Mouse (Mus musculus) CD4-positive naive resting alpha-beta T cell, adult 57 days (primary cell): ENCODE data around the gene Cpox. TPM values are rescaled to one million over a fixed set of nuclear protein-coding genes. Genes with fewer than 3 reads are reported as not detected.

Source experiments
- total RNA-seq: library from RNA; stranded (reverse); gene quantifications from one replicate; pipeline ENCODE4 v1.2.4, GENCODE M21; 2023

Cpox gene
- 11.1 TPM for total RNA-seq

DNA sequence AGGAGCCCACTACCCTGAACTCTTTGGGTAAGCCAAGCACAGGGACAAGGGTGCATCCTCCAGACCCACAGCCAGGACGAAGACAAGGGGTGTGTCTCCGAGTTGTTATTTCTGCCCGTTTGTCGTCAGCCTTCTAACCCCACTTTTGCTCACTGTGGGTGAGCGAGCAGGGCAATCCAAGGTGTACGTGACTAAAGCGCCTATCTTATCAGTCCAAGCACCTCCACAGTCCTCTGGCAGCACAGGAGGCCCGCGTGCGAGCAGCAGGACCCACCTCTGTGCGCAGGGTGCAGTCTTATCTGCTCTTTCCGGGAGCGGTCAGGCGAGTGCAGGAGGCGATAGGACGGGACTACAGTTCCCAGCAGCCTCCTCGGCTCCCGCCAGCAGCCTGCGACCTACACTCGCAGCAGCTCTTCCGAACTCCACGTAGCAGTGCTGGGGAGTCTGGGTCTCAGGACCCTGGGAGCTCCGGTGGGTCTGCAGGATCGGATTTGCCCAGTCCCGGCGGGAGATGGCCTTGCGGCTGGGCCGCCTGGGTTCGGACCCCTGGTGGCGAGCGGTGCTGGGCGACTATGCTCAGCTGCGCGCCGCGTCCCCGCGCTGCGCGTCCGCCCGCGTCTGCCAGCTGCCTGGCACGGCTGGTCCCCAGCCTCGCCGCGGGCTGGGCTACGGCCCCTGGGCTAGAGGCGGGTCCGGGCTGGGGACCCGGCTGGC is at the start of gene Cpox:
Gene Cpox, plus strand, starts transcription at position 376 of the 714 bp plus-strand sequence.

GRCm38 (mm10) chr16:58638689-58639175 is 31.4 kb upstream of the Cpox start, which contains the start of gene E330017A01Rik:
E330017A01Rik (minus strand) TSS chr16:58638739.

DNA sequence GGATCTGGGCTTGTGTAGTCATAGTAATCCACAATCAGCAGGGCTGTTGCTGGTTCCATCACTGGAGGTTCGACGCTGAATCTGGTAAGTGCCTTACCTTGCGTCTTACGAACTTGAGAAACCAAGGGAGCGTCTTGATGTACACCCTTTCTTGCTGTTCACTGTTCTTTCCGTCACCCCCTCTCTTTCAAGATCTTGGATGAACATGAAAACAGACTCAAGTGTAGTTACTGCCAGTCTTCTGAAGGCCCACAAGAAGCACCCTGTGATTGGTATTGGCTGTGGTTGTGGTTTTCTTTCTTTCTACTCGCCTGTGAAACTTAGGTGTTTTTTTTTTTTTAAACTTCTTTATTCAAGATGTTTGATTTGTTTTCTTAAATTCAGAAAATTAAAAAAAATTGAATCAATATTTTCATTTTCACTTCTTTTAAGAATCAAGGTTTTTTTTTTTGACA is 48.6 kb downstream of the Cpox start, which contains the start of gene Gpr15:
Gene Gpr15, minus strand, starts transcription at position 405 of the 455 bp plus-strand sequence.

GRCm38 (mm10) chr16:58727477-58728131 is 57.5 kb downstream of the Cpox start, which contains the start of gene Cldnd1:
Cldnd1 (plus strand) TSS chr16:58727910.

DNA sequence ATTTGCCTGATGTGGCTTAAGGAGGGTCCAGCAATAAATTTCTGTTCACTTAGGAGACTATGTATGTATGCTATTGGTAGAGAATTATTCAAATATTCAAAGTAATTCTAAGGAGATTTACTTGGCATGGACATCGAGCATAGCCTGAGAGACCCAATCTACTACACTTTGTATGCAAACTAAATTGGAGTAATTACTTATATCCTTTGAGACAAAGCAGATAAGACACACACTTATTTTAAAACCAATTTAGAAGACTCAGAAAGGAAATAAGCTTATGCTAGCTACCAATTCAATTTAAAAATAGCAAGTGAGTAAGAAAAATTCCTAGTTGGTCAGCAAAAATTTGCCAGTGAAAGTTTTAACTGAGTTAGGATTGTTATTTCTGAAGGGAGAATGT is 93.0 kb downstream of the Cpox start, which contains the start of gene Olfr172:
Gene Olfr172, minus strand, starts transcription at position 101 of the 400 bp plus-strand sequence.

Other genes starting within 250 kb of the Cpox start
- gene St3gal6, start 146.0 kb upstream of the Cpox start, total RNA-seq: 41.5 TPM
- not detected for gene Gm813, start 53.3 kb upstream of the Cpox start, total RNA-seq
- not detected for gene E330017A01Rik, start 31.6 kb upstream of the Cpox start, total RNA-seq
- gene Gpr15, start 48.8 kb downstream of the Cpox start, total RNA-seq: not detected
- gene Cldnd1, start 57.6 kb downstream of the Cpox start, total RNA-seq: 42.3 TPM
- gene Olfr172, start 92.9 kb downstream of the Cpox start, total RNA-seq: not detected
- gene Olfr173, start 130.0 kb downstream of the Cpox start, total RNA-seq: not detected
- gene Olfr175-ps1, start 156.5 kb downstream of the Cpox start, total RNA-seq: not detected
- gene Olfr177, start 204.5 kb downstream of the Cpox start, total RNA-seq: not detected
- gene Olfr178, start 221.8 kb downstream of the Cpox start, total RNA-seq: not detected